Mouse (Mus musculus) hindbrain, embryonic 13.5 days (tissue): Measurements from ENCODE around the gene Scaf4. TPM values are rescaled to one million over a fixed set of nuclear protein-coding genes. Genes with fewer than 3 reads are reported as not detected.

ENCODE experiments used
- ATAC-seq: fragments of 200-750 bp; cut with Nextera tagmentation; 2 replicates; pipeline ENCODE4 v1.8.0; 2017; ENCODE audit warnings: moderate TSS enrichment; ENCODE audit not compliant: low FRiP score
- H3K27ac ChIP-seq: fragments of 300-500 bp; sonication (generic); 2 replicates; pipeline ENCODE4 v1.5.1; 2015; ENCODE audit warnings: inconsistent platforms, mild to moderate bottlenecking, moderate library complexity
- H3K27me3 ChIP-seq: fragments of 300-500 bp; sonication (generic); 2 replicates; pipeline ENCODE4 v1.6.1; 2015; ENCODE audit warnings: mild to moderate bottlenecking, inconsistent platforms
- H3K36me3 ChIP-seq: fragments of 300-500 bp; sonication (generic); 2 replicates; pipeline ENCODE4 v1.6.1; 2015; ENCODE audit warnings: mild to moderate bottlenecking, inconsistent platforms
- H3K4me1 ChIP-seq: fragments of 300-500 bp; sonication (generic); replicated peaks from 2 replicates; pipeline ENCODE4 v1.6.1; 2015; ENCODE audit warnings: inconsistent platforms
- H3K4me2 ChIP-seq: fragments of 300-500 bp; sonication (generic); 2 replicates; pipeline ENCODE4 v1.6.1; 2015; ENCODE audit warnings: inconsistent platforms, mild to moderate bottlenecking, moderate library complexity
- H3K4me3 ChIP-seq: fragments of 300-500 bp; sonication (generic); 2 replicates; pipeline ENCODE4 v1.5.1; 2015; ENCODE audit warnings: mild to moderate bottlenecking, inconsistent platforms
- H3K9ac ChIP-seq: fragments of 300-500 bp; sonication (generic); 2 replicates; pipeline ENCODE4 v1.6.1; 2015; ENCODE audit warnings: mild to moderate bottlenecking, inconsistent platforms
- H3K9me3 ChIP-seq: fragments of 300-500 bp; sonication (generic); 2 replicates; pipeline ENCODE4 v1.6.1; 2016; ENCODE audit warnings: inconsistent platforms
- WGBS: fragments of 180-500 bp; shearing (Covaris S2); methylation state at CpG from one replicate; pipeline ENCODE4 v1.1.7; 2015; 5-methylcytosine and 5-hydroxymethylcytosine counted together
- polyA plus RNA-seq: library from polyadenylated mRNA; unstranded; fragments of >200 nt; fragmentation: Nextera tagmentation; extraction: Ambion mirVana; gene quantifications from 2 replicates; pipeline ENCODE4 v1.2.1, GENCODE M21; 2015

Scaf4 gene
- polyA plus RNA-seq, 1 experiment from 2014 or later, result 26.5 TPM

GRCm38 (mm10) chr16:90283266-90283904 lies 918 bp downstream of the Scaf4 start:
- Histone ChIP-seq H3K36me3 (no peaks in the 10 kb centered on the region), H3K9me3 (no peaks in the 10 kb centered on the region), H3K4me2 (peak overlapping the region; percentile 94), H3K27ac (peak overlapping the region; percentile 96), H3K4me1 (peaks cover 51% of the 10 kb centered on the region), H3K27me3 (no peaks in the 10 kb centered on the region), H3K9ac (peak overlapping the region; percentile 98), H3K4me3 (peak overlapping the region; percentile 99)
- WGBS, result under 1% methylated on average over 53 of the region's 53 CpGs
- ATAC-seq, result peak; percentile 3; the same call in 1 of the 2 replicates

GRCm38 (mm10) chr16:90282620-90283265 lies 1.6 kb downstream of the Scaf4 start:
- no peak for ATAC-seq
- 35% methylated on average over 14 of the region's 14 CpGs for WGBS
- no peak overlapping the region for H3K27ac ChIP-seq
- peak overlapping the region; percentile 99 for H3K4me3 ChIP-seq
- H3K36me3 ChIP-seq, result no peaks in the 10 kb centered on the region
- no peaks in the 10 kb centered on the region for H3K9me3 ChIP-seq
- peak overlapping the region; percentile 98 for H3K9ac ChIP-seq
- peak overlapping the region; percentile 94 for H3K4me2 ChIP-seq
- peaks cover 51% of the 10 kb centered on the region for H3K4me1 ChIP-seq
- no peaks in the 10 kb centered on the region for H3K27me3 ChIP-seq

GRCm38 (mm10) chr16:90281406-90281805 lies 2.9 kb downstream of the Scaf4 start:
- H3K36me3 ChIP-seq, result no peaks in the 10 kb centered on the region
- no peak overlapping the region for H3K4me3 ChIP-seq
- H3K27me3 ChIP-seq, result no peaks in the 10 kb centered on the region
- H3K4me1 ChIP-seq, result peaks cover 51% of the 10 kb centered on the region
- H3K4me2 ChIP-seq, result no peak overlapping the region
- ATAC-seq, result no peak
- 91% methylated on average over 9 of the region's 9 CpGs for WGBS
- H3K9me3 ChIP-seq, result no peaks in the 10 kb centered on the region
- H3K27ac ChIP-seq, result no peak overlapping the region
- no peak overlapping the region for H3K9ac ChIP-seq

GRCm38 (mm10) chr16:90280989-90281388 lies 3.3 kb downstream of the Scaf4 start:
- H3K27me3 ChIP-seq, result no peaks in the 10 kb centered on the region
- H3K27ac ChIP-seq, result no peak overlapping the region
- ATAC-seq, result no peak
- H3K9ac ChIP-seq, result no peak overlapping the region
- H3K36me3 ChIP-seq, result no peaks in the 10 kb centered on the region
- no peak overlapping the region for H3K4me3 ChIP-seq
- no peaks in the 10 kb centered on the region for H3K9me3 ChIP-seq
- H3K4me1 ChIP-seq, result peaks cover 51% of the 10 kb centered on the region
- no peak overlapping the region for H3K4me2 ChIP-seq
- WGBS, result 87% methylated on average over 5 of the region's 5 CpGs

GRCm38 (mm10) chr16:90280515-90280914 lies 3.8 kb downstream of the Scaf4 start:
- H3K4me2 ChIP-seq, result no peak overlapping the region
- no peak for ATAC-seq
- H3K4me1 ChIP-seq, result peaks cover 50% of the 10 kb centered on the region
- no peak overlapping the region for H3K27ac ChIP-seq
- H3K9ac ChIP-seq, result no peak overlapping the region
- H3K36me3 ChIP-seq, result no peaks in the 10 kb centered on the region
- H3K4me3 ChIP-seq, result no peak overlapping the region
- no peaks in the 10 kb centered on the region for H3K9me3 ChIP-seq
- no peaks in the 10 kb centered on the region for H3K27me3 ChIP-seq
- 77% methylated on average over 2 of the region's 2 CpGs for WGBS

GRCm38 (mm10) chr16:90279058-90279457 lies 5.2 kb downstream of the Scaf4 start:
- Histone ChIP-seq H3K4me3 (no peak overlapping the region), H3K27ac (no peak overlapping the region), H3K9me3 (no peaks in the 10 kb centered on the region), H3K27me3 (no peaks in the 10 kb centered on the region), H3K9ac (no peak overlapping the region), H3K4me1 (peaks cover 41% of the 10 kb centered on the region), H3K36me3 (no peaks in the 10 kb centered on the region), H3K4me2 (no peak overlapping the region)
- no peak for ATAC-seq
- 72% methylated on average over 6 of the region's 6 CpGs for WGBS

GRCm38 (mm10) chr16:90275521-90275920 lies 8.8 kb downstream of the Scaf4 start:
- H3K36me3 ChIP-seq, result no peaks in the 10 kb centered on the region
- H3K27ac ChIP-seq, result no peak overlapping the region
- no peak overlapping the region for H3K4me2 ChIP-seq
- 90% methylated on average over 6 of the region's 6 CpGs for WGBS
- no peak for ATAC-seq
- no peaks in the 10 kb centered on the region for H3K9me3 ChIP-seq
- no peak overlapping the region for H3K4me3 ChIP-seq
- peaks cover 13% of the 10 kb centered on the region for H3K4me1 ChIP-seq
- no peaks in the 10 kb centered on the region for H3K27me3 ChIP-seq
- no peak overlapping the region for H3K9ac ChIP-seq

- Histone ChIP-seq H3K9me3 (no peaks in the 10 kb centered on the region), H3K4me2 (no peak overlapping the region), H3K4me1 (0 out of 2 replicates have a peak, but pooled peaks cover 2% of the 10 kb centered on the region), H3K27me3 (no peaks in the 10 kb centered on the region), H3K27ac (no peak overlapping the region), H3K9ac (no peak overlapping the region), H3K4me3 (no peak overlapping the region), H3K36me3 (peaks cover 7% of the 10 kb centered on the region)
- no peak for ATAC-seq
- 24% methylated on average over 1 of the region's 1 CpGs for whole genome bisulfite sequencing
These were observed 17.7 kb downstream of the Scaf4 start for GRCm38 (mm10) chr16:90266581-90266980.

- no peaks in the 10 kb centered on the region for H3K27me3 ChIP-seq
- H3K4me3 ChIP-seq, result no peak overlapping the region
- no peak overlapping the region for H3K27ac ChIP-seq
- H3K9ac ChIP-seq, result no peak overlapping the region
- no peaks in the 10 kb centered on the region for H3K9me3 ChIP-seq
- H3K36me3 ChIP-seq, result peaks cover 16% of the 10 kb centered on the region
- no peak overlapping the region for H3K4me2 ChIP-seq
- no peak for ATAC-seq
- 88% methylated on average over 1 of the region's 1 CpGs for WGBS
- 0 out of 2 replicates have a peak, but pooled peaks cover 2% of the 10 kb centered on the region for H3K4me1 ChIP-seq
These were observed 19.2 kb downstream of the Scaf4 start for GRCm38 (mm10) chr16:90265106-90265505.

- Histone ChIP-seq H3K27me3 (no peaks in the 10 kb centered on the region), H3K9ac (no peak overlapping the region), H3K36me3 (peaks cover 27% of the 10 kb centered on the region), H3K4me3 (no peak overlapping the region), H3K9me3 (no peaks in the 10 kb centered on the region), H3K4me2 (no peak overlapping the region), H3K4me1 (0 out of 2 replicates have a peak, but pooled peaks cover 2% of the 10 kb centered on the region), H3K27ac (no peak overlapping the region)
- WGBS, result 83% methylated on average over 5 of the region's 5 CpGs
- ATAC-seq, result no peak
These were observed 20.3 kb downstream of the Scaf4 start for GRCm38 (mm10) chr16:90264021-90264420.

GRCm38 (mm10) chr16:90261791-90262190 lies 22.5 kb downstream of the Scaf4 start:
- no peak overlapping the region for H3K27ac ChIP-seq
- peaks cover 45% of the 10 kb centered on the region for H3K36me3 ChIP-seq
- no peak overlapping the region for H3K4me3 ChIP-seq
- H3K9me3 ChIP-seq, result no peaks in the 10 kb centered on the region
- whole genome bisulfite sequencing, result 98% methylated on average over 2 of the region's 2 CpGs
- ATAC-seq, result no peak
- H3K9ac ChIP-seq, result no peak overlapping the region
- no peak overlapping the region for H3K4me2 ChIP-seq
- 0 out of 2 replicates have a peak, but pooled peaks cover 2% of the 10 kb centered on the region for H3K4me1 ChIP-seq
- no peaks in the 10 kb centered on the region for H3K27me3 ChIP-seq

- WGBS, result 95% methylated on average over 4 of the region's 4 CpGs
- no peaks in the 10 kb centered on the region for H3K9me3 ChIP-seq
- no peak overlapping the region for H3K27ac ChIP-seq
- no peak for ATAC-seq
- H3K4me2 ChIP-seq, result no peak overlapping the region
- no peak overlapping the region for H3K4me3 ChIP-seq
- H3K36me3 ChIP-seq, result peaks cover 55% of the 10 kb centered on the region
- H3K4me1 ChIP-seq, result 0 out of 2 replicates have a peak, but pooled peaks cover 2% of the 10 kb centered on the region
- H3K27me3 ChIP-seq, result no peaks in the 10 kb centered on the region
- no peak overlapping the region for H3K9ac ChIP-seq
These were observed 24.2 kb downstream of the Scaf4 start for GRCm38 (mm10) chr16:90260097-90260496.

GRCm38 (mm10) chr16:90259623-90260022 lies 24.7 kb downstream of the Scaf4 start:
- Histone ChIP-seq H3K27me3 (no peaks in the 10 kb centered on the region), H3K27ac (no peak overlapping the region), H3K4me2 (no peak overlapping the region), H3K4me1 (0 out of 2 replicates have a peak, but pooled peaks cover 2% of the 10 kb centered on the region), H3K9me3 (no peaks in the 10 kb centered on the region), H3K4me3 (no peak overlapping the region), H3K9ac (no peak overlapping the region), H3K36me3 (peaks cover 55% of the 10 kb centered on the region)
- WGBS, result 98% methylated on average over 5 of the region's 5 CpGs
- no peak for ATAC-seq
